Mouse (Mus musculus) intestine, embryonic 16.5 days (tissue): ENCODE measurements around the gene Rpp14. TPM values are rescaled to one million over a fixed set of nuclear protein-coding genes. Genes with fewer than 3 reads are reported as not detected.

Source experiments
- ATAC-seq: fragments of 200-750 bp; cut with Nextera tagmentation; 2 replicates; pipeline ENCODE4 v1.8.0; 2017; ENCODE audit warnings: moderate TSS enrichment, moderate library complexity
- H3K27ac ChIP-seq: fragments of 300-500 bp; sonication (generic); 2 replicates; pipeline ENCODE4 v1.5.1; 2014; ENCODE audit warnings: mild to moderate bottlenecking, low read length
- H3K27me3 ChIP-seq: fragments of 300-500 bp; sonication (generic); replicated peaks from 2 replicates; pipeline ENCODE4 v1.6.1; 2014; ENCODE audit warnings: low read length, control low read depth, mixed read lengths; ENCODE audit not compliant: control insufficient read depth, insufficient read depth
- H3K36me3 ChIP-seq: fragments of 300-500 bp; sonication (generic); 2 replicates; pipeline ENCODE4 v1.6.1; 2014; ENCODE audit warnings: low read length, control low read depth; ENCODE audit not compliant: control insufficient read depth, insufficient read depth
- H3K4me1 ChIP-seq: fragments of 300-500 bp; sonication (generic); 2 replicates; pipeline ENCODE4 v1.6.1; 2014; ENCODE audit warnings: low read length, control low read depth, mixed read lengths; ENCODE audit not compliant: control insufficient read depth, insufficient read depth
- H3K4me2 ChIP-seq: fragments of 300-500 bp; sonication (generic); 2 replicates; pipeline ENCODE4 v1.6.1; 2014; ENCODE audit warnings: low read depth, low read length, control low read depth
- H3K4me3 ChIP-seq: fragments of 300-500 bp; sonication (generic); 2 replicates; pipeline ENCODE4 v1.5.1; 2014; ENCODE audit warnings: mild to moderate bottlenecking, low read length
- H3K9ac ChIP-seq: fragments of 300-500 bp; sonication (generic); 2 replicates; pipeline ENCODE4 v1.6.1; 2014; ENCODE audit warnings: low read depth, low read length
- H3K9me3 ChIP-seq: fragments of 300-500 bp; sonication (generic); 2 replicates; pipeline ENCODE4 v1.6.1; 2016; ENCODE audit warnings: low read length, control low read depth; ENCODE audit not compliant: control insufficient read depth
- WGBS: fragments of 180-500 bp; shearing (Covaris S2); extraction: QIAGEN DNeasy Blood & Tissue Kit; methylation state at CpG from one replicate; pipeline ENCODE4 v1.1.7; 2014; 5-methylcytosine and 5-hydroxymethylcytosine counted together
- polyA plus RNA-seq: library from polyadenylated mRNA; unstranded; fragments of >200 nt; fragmentation: Nextera tagmentation; extraction: Ambion mirVana; gene quantifications from 2 replicates; pipeline ENCODE4 v1.2.1, GENCODE M21; 2015

Gene Rpp14
- polyA plus RNA-seq, 1 experiment from 2014 or later, result 54.9 TPM

DNA sequence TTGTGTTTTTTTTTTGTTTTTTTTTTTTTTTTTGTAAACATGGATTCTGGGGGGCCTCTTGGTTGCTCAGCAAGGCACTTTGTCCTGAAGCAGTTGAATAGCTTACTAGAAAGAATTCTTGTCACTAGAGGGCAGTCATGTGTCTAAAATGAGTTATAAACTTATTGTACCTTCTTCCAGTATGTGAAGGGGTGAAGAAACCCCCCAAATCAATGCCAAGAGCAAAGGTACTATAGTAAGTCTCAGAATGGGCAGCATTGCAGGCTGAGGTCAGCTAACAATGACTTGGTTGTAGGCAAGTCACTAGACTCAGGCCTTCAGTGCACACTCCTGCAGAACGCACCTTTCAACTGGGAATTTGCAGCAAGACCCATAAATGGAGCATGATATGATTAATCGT lies 12.4 kb downstream of the Rpp14 start:
- Histone ChIP-seq H3K9ac (no peak overlapping the region), H3K4me1 (peaks cover 17% of the 10 kb centered on the region), H3K9me3 (no peaks in the 10 kb centered on the region), H3K36me3 (peaks cover 8% of the 10 kb centered on the region; the same call in 1 of the 2 replicates), H3K27me3 (no peaks in the 10 kb centered on the region), H3K4me2 (no peak overlapping the region), H3K27ac (no peak overlapping the region), H3K4me3 (no peak overlapping the region)
- WGBS, result 85% methylated on average over 2 of the region's 2 CpGs
- 0 out of 2 replicates have a peak, but pooled peaks have one; percentile 10 for ATAC-seq

DNA sequence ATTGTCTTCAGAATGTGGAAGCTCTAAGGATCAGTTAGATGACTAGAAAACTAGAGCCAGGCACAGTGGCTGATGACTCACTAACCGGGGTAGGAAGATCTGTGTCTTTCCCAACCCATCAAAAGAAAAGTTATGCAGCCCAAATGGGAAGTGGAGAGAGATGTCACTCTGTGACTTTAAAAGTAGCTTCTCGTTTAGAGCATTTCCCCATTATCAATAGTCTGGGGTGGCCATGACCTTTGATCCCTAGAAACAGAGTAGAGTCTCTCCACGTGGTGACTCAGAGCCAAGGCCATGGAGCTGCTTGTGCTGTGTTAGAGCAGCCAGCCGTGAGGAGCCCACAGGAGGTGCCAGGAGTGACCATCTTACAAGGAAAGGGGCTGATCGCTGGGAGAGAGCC lies 13.3 kb downstream of the Rpp14 start:
- H3K4me2 ChIP-seq, result no peak overlapping the region
- H3K4me1 ChIP-seq, result peaks cover 17% of the 10 kb centered on the region
- H3K36me3 ChIP-seq, result peaks cover 8% of the 10 kb centered on the region; the same call in 1 of the 2 replicates
- 46% methylated on average over 5 of the region's 5 CpGs for WGBS
- no peaks in the 10 kb centered on the region for H3K9me3 ChIP-seq
- no peaks in the 10 kb centered on the region for H3K27me3 ChIP-seq
- H3K4me3 ChIP-seq, result no peak overlapping the region
- ATAC-seq, result no peak
- 0 out of 2 replicates have a peak overlapping the region, but pooled peaks have one; percentile 30 for H3K9ac ChIP-seq
- H3K27ac ChIP-seq, result no peak overlapping the region

DNA sequence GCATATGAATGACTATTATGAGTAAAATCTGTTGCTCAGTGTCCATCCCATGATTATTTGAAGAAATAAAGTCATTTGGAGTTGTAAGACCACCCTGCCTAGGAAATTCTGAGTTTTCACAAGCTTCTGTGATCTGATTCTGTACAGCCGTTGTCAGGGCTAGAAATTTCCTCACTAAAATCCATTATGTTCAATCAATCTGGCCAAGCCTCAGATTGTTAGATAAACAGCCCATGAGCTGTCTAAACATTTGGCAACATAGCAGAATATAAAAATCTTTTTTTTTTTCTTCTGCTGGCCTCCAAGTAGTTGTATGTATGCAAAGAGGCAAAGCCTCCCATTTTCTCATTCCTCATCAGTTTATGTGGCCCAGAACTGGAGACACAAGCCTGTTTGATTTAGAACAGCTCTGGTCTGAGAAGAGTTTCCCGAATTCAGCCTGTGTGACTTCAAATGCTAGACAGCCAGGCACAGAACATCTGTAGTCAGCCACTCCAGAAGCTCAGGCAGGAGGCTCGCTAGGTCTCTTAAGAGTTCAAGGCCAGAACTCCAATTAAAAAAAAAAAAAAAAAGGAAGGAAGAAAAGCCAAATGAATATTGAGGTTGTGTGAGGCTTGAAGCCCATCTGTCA lies 14.9 kb downstream of the Rpp14 start:
- H3K27ac ChIP-seq, result peak overlapping the region; percentile 82
- no peaks in the 10 kb centered on the region for H3K27me3 ChIP-seq
- peak overlapping the region; percentile 39; the same call in 1 of the 2 replicates for H3K4me2 ChIP-seq
- no peak overlapping the region for H3K4me3 ChIP-seq
- H3K9ac ChIP-seq, result peak overlapping the region; percentile 39; the same call in 1 of the 2 replicates
- H3K36me3 ChIP-seq, result peaks cover 5% of the 10 kb centered on the region; the same call in 1 of the 2 replicates
- H3K9me3 ChIP-seq, result no peaks in the 10 kb centered on the region
- ATAC-seq, result no peak
- WGBS, result 38% methylated on average over 3 of the region's 3 CpGs
- H3K4me1 ChIP-seq, result peaks cover 25% of the 10 kb centered on the region

DNA sequence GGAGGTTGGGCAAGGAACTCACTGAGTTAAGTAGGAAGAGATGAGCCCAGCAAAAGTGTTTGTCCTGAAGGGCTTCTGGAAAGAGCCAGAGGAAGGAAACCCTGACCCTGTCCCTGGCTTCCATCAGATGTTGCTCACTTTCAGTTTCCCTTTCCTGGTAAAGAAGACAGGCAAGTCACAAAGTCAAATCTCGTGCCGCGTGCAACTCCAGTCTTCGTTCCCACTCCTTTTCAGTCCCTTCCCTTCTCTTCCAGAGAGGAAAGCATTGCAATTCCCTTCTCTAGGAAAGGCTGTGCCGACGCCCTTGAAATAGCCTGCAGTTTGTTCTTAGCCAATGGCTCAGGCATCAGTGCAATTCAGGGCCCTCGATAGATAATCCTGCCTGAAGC lies 15.4 kb downstream of the Rpp14 start:
- Histone ChIP-seq H3K4me1 (peaks cover 28% of the 10 kb centered on the region), H3K27ac (peak overlapping the region; percentile 82), H3K27me3 (no peaks in the 10 kb centered on the region), H3K9me3 (no peaks in the 10 kb centered on the region), H3K4me2 (peak overlapping the region; percentile 39), H3K36me3 (no peaks in the 10 kb centered on the region), H3K9ac (peak overlapping the region; percentile 39; the same call in 1 of the 2 replicates), H3K4me3 (peak overlapping the region; percentile 19; the same call in 1 of the 2 replicates)
- whole genome bisulfite sequencing, result 31% methylated on average over 7 of the region's 7 CpGs
- no peak for ATAC-seq

DNA sequence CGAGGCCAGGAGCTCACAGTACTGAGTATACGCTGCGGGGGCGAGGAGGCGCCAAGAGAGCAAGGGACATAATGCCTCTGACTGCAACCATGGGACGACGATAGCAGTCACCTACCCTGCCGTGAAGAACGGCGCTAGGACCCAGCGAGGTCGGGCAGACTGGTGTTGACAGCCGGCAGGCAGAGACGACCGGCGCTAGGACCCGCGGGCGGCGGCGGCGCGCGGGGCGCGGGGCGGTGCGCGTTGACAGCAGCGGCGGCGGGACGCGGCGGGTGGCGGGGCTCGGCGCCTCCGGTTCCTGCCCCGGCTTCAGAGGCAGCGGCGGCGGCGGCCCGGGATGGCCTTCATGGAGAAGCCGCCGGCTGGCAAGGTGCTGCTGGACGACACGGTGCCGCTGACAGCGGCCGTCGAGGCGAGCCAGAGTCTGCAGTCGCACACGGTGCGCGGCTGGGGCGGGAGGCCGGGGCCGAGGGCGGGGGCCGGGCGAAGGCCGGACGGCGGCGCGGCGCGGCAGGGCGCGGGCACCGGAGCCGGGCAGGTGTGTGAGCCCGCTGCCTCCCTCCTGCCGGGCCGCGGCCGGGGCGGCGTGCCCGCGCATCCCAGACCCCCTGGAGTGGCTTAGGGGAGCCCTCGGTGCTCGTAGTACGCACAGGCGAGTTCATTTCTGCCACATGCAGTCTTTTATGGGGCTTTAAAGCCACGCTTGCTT lies 18.0 kb downstream of the Rpp14 start, which contains the start of gene Pxk:
Gene Pxk, plus strand, starts transcription at position 234 of the 709 bp plus-strand sequence.
- under 1% methylated on average over 81 of the region's 89 CpGs for WGBS
- no peaks in the 10 kb centered on the region for H3K27me3 ChIP-seq

DNA sequence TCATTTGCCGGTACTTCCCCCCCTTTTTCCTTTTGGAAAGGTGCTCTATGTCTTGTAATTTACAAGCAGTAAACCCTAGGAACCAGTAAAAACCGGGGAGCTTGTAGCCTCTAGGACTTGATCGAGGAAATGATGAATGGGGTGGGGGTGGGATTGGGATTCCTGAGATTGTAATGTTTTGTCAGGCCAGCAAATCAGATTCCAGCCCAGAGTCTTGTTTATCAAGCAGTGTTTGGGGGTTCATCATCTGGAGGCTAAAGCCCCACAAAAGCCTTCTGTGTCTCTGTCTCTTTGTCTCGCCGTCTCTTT lies 18.5 kb downstream of the Rpp14 start:
- Histone ChIP-seq H3K4me1 (peaks cover 27% of the 10 kb centered on the region), H3K27ac (peak overlapping the region; percentile 66; the same call in 1 of the 2 replicates), H3K4me2 (peak overlapping the region; percentile 66), H3K27me3 (no peaks in the 10 kb centered on the region), H3K4me3 (peak overlapping the region; percentile 90), H3K36me3 (no peaks in the 10 kb centered on the region), H3K9ac (peak overlapping the region; percentile 84), H3K9me3 (no peaks in the 10 kb centered on the region)
- ATAC-seq, result no peak; the same call in 1 of the 2 replicates
- WGBS, result 4% methylated on average over 5 of the region's 5 CpGs

More for the DNA sequence above, 18.0 kb downstream of the Rpp14 start, which contains the start of gene Pxk:
- ATAC-seq, result peak; percentile 93
- Histone ChIP-seq H3K9ac (peak within 1 kb of the TSS; percentile 84), H3K9me3 (no peaks in the 10 kb centered on the region), H3K4me1 (peaks cover 32% of the 10 kb centered on the region), H3K27ac (peak within 1 kb of the TSS; percentile 66), H3K4me3 (peak within 1 kb of the TSS; percentile 90), H3K36me3 (no peaks in the 10 kb centered on the region), H3K4me2 (peak within 1 kb of the TSS; percentile 66)

DNA sequence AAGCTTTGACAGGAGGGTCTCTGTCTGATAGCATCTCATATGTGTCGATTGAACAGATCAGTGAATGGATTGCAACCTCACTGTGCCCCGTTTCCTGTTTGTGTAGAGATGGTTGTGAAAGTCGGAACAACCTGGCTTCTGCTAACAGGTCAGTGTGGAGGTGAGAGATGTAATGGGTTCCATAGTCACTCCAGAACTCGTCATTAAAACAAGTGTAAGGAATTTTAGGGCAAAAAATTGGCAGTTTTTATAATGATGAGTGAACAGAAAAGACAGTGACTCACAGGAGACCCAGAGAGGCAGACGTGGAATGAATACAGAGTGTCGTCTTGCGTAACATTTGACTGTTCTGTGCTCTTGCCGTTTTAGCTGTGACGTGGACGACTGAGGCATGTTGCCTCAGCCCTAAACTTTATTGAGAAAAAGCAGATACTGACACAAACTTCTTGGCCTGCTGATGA lies 19.4 kb downstream of the Rpp14 start:
- Histone ChIP-seq H3K9me3 (no peaks in the 10 kb centered on the region), H3K4me3 (peak overlapping the region; percentile 11; the same call in 1 of the 2 replicates), H3K4me1 (peaks cover 23% of the 10 kb centered on the region), H3K9ac (0 out of 2 replicates have a peak overlapping the region, but pooled peaks have one; percentile 25), H3K27me3 (no peaks in the 10 kb centered on the region), H3K36me3 (no peaks in the 10 kb centered on the region), H3K4me2 (peak overlapping the region; percentile 31), H3K27ac (peak overlapping the region; percentile 18; the same call in 1 of the 2 replicates)
- ATAC-seq, result no peak
- WGBS, result 45% methylated on average over 10 of the region's 10 CpGs

DNA sequence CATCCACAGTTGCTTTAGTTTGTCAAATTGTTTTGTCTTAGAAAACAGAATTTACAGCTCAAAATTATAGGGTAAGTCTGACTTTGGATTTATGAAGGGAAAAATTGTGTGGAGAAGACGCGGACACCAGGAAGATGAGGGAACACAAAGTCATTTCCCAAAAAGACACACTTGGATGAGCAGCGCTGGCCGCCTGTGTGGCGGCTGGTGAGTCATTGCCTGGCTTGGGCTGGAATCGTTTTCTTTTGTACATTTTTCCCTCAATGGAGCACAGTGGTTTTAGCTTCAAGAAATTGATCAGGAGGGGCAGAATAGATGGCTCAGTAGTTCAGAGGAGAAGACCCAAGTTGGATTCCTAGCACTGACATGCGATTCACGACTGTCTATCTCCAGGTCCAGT lies 21.7 kb downstream of the Rpp14 start:
- WGBS, result 89% methylated on average over 8 of the region's 8 CpGs
- no peak overlapping the region for H3K27ac ChIP-seq
- peaks cover 15% of the 10 kb centered on the region for H3K4me1 ChIP-seq
- H3K36me3 ChIP-seq, result no peaks in the 10 kb centered on the region
- no peaks in the 10 kb centered on the region for H3K9me3 ChIP-seq
- no peak overlapping the region for H3K9ac ChIP-seq
- no peaks in the 10 kb centered on the region for H3K27me3 ChIP-seq
- ATAC-seq, result no peak
- H3K4me2 ChIP-seq, result no peak overlapping the region
- no peak overlapping the region for H3K4me3 ChIP-seq

DNA sequence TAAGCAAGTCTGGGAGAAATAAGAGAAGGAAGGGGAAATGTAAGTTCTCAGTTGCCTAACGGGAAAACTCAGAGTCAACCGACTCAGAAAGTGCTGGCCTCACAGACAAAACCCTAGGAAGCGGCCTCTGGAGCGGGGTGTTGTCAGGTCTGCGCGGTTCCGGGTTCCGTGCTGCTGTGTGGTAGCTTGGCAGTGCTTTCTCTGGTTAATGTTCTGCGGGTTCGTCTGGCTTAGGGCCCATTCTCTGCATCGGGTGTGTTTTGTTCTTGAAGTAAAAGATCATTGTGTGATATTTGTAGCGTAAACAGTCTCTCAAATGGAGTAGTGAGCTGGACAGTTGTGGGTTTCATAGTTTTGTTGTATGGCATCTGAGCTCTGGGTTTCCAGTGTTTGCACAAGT lies 22.5 kb downstream of the Rpp14 start:
- no peak for ATAC-seq
- H3K9me3 ChIP-seq, result no peaks in the 10 kb centered on the region
- H3K27me3 ChIP-seq, result no peaks in the 10 kb centered on the region
- no peak overlapping the region for H3K27ac ChIP-seq
- H3K9ac ChIP-seq, result no peak overlapping the region
- 75% methylated on average over 12 of the region's 12 CpGs for WGBS
- no peak overlapping the region for H3K4me2 ChIP-seq
- peaks cover 15% of the 10 kb centered on the region for H3K4me1 ChIP-seq
- H3K4me3 ChIP-seq, result no peak overlapping the region
- H3K36me3 ChIP-seq, result no peaks in the 10 kb centered on the region
